Mouse (Mus musculus): ENCODE data around the gene Prr23a2. TPM values are rescaled to one million over a fixed set of nuclear protein-coding genes. Genes with fewer than 3 reads are reported as not detected.
"Not testable (repeated sequence)": the region's sequence is repeated elsewhere in the genome, so short reads cannot be mapped to it uniquely, and the experiment has no call there.

The Prr23a2 gene
- polyA plus RNA-seq (2016; fragmentation: Nextera tagmentation; extraction: Ambion mirVana) = not detected in 2 replicates

DNA sequence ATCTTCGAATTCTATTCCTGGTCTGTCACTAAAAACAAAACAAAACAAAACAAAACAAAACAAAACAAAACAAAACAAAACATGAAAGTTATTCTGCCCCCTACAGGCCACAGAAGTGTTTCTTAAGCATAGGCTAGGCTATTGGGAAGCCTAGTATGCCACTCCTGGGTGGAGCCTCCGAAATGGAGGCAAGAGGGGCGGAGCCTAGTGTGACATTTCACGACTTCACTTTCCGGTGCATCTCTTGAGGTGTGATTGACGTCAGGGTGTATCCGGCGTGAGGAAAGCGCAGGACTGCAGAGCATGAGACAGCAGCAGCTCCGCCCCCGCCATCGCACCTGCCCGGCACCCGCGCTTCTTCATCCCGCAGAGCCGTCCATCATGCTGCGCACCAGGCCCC is at the start of gene Prr23a2:
TSS of gene Prr23a2 (plus strand) at position 285 of the 400 bp plus-strand sequence.
- H3K27ac ChIP-seq = no peak within 1 kb of the TSS
- DNase-seq (ENCODE audit: extremely low spot score, low spot score) = no peak
- no peaks in the 10 kb centered on the region for H3K9me3 ChIP-seq
- WGBS = 80% methylated on average over 18 of the region's 18 CpGs
- no peak within 1 kb of the TSS for H3K4me3 ChIP-seq
- no peaks in the 10 kb centered on the region for H3K27me3 ChIP-seq (ENCODE audit: poor library complexity, severe bottlenecking)
- no peaks in the 10 kb centered on the region for H3K36me3 ChIP-seq (replicated peaks)
- no peaks in the 10 kb centered on the region for H3K4me1 ChIP-seq

DNA sequence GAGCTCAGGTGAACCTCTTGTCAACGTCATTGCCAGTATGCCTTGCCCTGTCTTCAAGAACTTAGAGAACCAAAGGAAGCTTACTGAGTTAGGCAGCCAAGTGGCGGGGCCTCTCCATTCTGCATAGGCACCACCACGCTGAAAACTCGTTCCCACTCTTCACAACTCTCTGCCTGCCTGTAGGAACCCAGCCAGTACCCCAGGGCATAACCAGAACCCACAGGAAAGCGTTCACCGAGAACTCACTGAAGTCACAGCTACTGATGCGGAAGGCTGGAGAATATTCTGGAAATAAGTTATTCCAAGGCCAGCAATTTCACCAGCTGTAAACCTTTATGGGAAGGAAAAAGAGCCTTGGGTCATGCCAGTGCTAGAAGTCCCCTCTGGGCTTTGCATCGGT is 48.7 kb upstream of the Prr23a2 start:
- DNase-seq (ENCODE audit: extremely low spot score, low spot score) = no peak
- Histone ChIP-seq H3K27ac (no peak overlapping the region), H3K4me3 (no peak overlapping the region), H3K9me3 (no peaks in the 10 kb centered on the region), H3K4me1 (peaks cover 8% of the 10 kb centered on the region), H3K36me3 (replicated peaks) (no peaks in the 10 kb centered on the region), H3K27me3 (ENCODE audit: poor library complexity, severe bottlenecking) (no peaks in the 10 kb centered on the region; the same call in 1 of the 2 replicates)
- 88% methylated on average over 8 of the region's 8 CpGs for WGBS

DNA sequence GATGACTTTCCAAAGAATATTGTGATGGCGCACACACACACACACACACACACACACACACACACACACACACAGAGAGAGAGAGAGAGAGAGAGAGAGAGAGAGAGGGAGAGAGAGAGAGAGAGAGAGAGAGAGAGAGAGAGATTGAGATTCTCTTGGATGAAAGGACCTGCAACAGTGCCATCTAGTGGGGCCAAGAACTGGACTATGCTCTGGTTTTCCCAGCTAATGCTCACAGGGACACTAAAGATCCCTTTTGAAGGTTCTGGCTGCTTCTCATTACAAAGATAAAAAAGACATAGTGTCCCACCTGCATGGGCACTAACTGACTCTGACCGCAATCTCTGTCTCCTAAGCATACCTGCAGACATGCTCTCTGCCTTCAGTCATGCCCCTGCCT is 46.8 kb upstream of the Prr23a2 start:
- not testable (repeated sequence) for H3K27ac ChIP-seq; H3K9me3 ChIP-seq; H3K36me3 ChIP-seq (replicated peaks); H3K4me1 ChIP-seq; DNase-seq (ENCODE audit: extremely low spot score, low spot score); H3K27me3 ChIP-seq (ENCODE audit: poor library complexity, severe bottlenecking); H3K4me3 ChIP-seq
- WGBS = 83% methylated on average over 2 of the region's 2 CpGs

DNA sequence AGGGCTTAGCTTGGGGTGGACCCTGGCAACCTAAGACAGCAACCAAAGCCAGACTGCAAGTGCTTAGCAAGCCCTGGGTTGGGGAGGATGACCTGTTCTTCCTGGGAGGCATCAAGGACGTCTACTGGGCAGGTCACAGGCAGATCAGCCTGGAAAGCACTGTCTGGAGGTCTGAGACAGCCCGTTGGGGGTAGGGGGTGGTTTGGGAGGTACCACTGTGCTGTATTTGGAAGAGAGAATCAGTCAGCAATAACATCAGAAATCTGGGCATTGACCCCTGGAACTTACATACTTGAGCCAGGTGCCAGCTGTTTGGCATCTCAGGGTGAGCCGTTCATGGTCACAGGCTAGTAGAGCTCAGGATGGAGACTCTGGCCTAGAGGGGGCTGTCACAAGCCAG is 40.2 kb upstream of the Prr23a2 start:
- H3K27me3 ChIP-seq (ENCODE audit: poor library complexity, severe bottlenecking) = no peaks in the 10 kb centered on the region
- no peak for DNase-seq (ENCODE audit: extremely low spot score, low spot score)
- H3K27ac ChIP-seq = no peak overlapping the region
- H3K36me3 ChIP-seq (replicated peaks) = no peaks in the 10 kb centered on the region
- H3K4me1 ChIP-seq = no peaks in the 10 kb centered on the region
- 81% methylated on average over 3 of the region's 3 CpGs for WGBS
- no peak overlapping the region for H3K4me3 ChIP-seq
- H3K9me3 ChIP-seq = no peaks in the 10 kb centered on the region

DNA sequence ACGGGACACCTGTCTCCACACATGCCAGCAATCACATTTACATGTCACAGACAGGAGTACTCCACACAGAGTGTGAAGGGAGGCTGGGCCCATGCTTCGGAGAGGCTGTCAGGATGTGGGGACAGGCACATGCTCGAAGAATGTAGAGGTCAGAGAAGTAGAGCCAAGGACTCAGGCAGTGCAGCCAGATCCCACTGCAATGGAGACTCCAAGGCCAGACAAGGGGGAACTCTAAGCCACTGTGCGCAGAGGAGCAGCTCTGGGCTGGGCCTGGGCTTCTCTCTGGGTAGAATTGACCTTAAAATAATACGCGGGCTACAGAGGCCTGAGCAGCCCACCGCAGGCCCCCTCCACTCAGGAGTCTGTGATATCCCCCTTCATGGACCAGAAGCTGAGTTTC is 38.7 kb upstream of the Prr23a2 start:
- H3K9me3 ChIP-seq = no peaks in the 10 kb centered on the region
- 86% methylated on average over 7 of the region's 7 CpGs for WGBS
- no peaks in the 10 kb centered on the region for H3K36me3 ChIP-seq (replicated peaks)
- DNase-seq (ENCODE audit: extremely low spot score, low spot score) = no peak
- no peaks in the 10 kb centered on the region for H3K4me1 ChIP-seq
- H3K27ac ChIP-seq = no peak overlapping the region
- no peaks in the 10 kb centered on the region for H3K27me3 ChIP-seq (ENCODE audit: poor library complexity, severe bottlenecking)
- H3K4me3 ChIP-seq = no peak overlapping the region

DNA sequence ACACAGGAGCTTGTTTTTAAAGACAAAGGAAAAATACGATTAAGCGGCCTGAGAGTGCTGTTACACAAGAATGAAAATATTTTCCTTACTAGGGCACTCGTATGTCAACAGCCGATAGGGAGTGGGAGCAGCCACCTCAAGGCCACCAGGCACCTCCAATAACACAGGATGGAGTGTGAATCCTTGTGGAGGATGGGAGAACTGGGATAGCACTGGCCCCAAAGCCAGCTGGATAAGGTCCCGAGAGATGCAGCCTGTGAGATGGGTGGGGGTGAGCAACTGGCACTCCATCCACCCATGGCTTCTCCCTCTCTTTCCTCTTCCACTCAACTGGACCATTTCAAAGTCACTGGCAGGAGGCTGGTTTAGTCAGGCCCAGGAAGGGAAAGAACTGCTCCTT is 37.3 kb upstream of the Prr23a2 start:
- Histone ChIP-seq H3K4me1 (no peaks in the 10 kb centered on the region), H3K9me3 (no peaks in the 10 kb centered on the region), H3K4me3 (no peak overlapping the region), H3K36me3 (replicated peaks) (no peaks in the 10 kb centered on the region), H3K27me3 (ENCODE audit: poor library complexity, severe bottlenecking) (no peaks in the 10 kb centered on the region), H3K27ac (no peak overlapping the region)
- 84% methylated on average over 5 of the region's 5 CpGs for WGBS
- DNase-seq (ENCODE audit: extremely low spot score, low spot score) = no peak

DNA sequence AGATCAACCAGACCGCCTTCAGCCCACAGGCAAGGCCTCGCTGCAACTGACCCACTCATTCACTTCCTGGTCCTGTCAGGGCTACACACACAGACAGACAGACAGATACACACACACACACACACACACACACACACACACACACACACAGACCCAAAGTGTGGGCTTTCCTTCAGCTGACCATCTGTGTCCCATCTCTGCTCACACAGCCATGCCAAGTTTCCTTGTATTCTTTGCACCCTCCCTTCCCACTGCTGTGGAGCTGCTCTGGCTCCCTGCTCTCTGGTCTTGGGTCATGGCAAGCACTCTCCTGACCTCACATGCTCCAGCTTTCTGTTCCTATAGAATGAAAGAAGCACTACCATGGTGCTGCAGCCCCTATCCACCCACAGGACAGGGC is 36.8 kb upstream of the Prr23a2 start:
- H3K27me3 ChIP-seq (ENCODE audit: poor library complexity, severe bottlenecking) = no peaks in the 10 kb centered on the region
- H3K9me3 ChIP-seq = no peaks in the 10 kb centered on the region
- H3K4me3 ChIP-seq = no peak overlapping the region
- H3K27ac ChIP-seq = no peak overlapping the region
- no peaks in the 10 kb centered on the region for H3K4me1 ChIP-seq
- 87% methylated on average over 2 of the region's 2 CpGs for WGBS
- H3K36me3 ChIP-seq (replicated peaks) = no peaks in the 10 kb centered on the region
- DNase-seq (ENCODE audit: extremely low spot score, low spot score) = no peak

DNA sequence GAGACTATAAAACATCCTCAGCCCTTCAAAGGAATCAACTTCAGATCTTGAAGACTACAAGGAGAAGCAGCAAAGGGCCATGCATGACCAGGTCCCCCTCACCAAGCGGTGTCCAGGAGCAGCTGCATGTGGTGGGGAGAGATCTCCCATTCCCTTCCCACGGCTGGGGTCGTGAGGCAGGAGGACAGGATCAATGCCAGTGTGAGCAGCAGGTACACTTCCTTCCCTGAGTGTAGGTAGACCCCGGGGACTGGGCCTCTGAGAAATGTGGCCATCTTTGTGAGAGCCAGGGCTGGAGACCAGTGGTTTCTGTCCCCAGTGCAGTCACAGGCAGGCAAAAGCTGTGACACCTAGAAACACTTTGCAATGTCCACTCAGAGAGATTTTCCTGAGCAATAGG is 35.8 kb upstream of the Prr23a2 start:
- H3K36me3 ChIP-seq (replicated peaks) = no peaks in the 10 kb centered on the region
- H3K27me3 ChIP-seq (ENCODE audit: poor library complexity, severe bottlenecking) = no peaks in the 10 kb centered on the region
- no peaks in the 10 kb centered on the region for H3K9me3 ChIP-seq
- WGBS = 96% methylated on average over 4 of the region's 4 CpGs
- no peaks in the 10 kb centered on the region for H3K4me1 ChIP-seq
- no peak overlapping the region for H3K27ac ChIP-seq
- H3K4me3 ChIP-seq = no peak overlapping the region
- no peak for DNase-seq (ENCODE audit: extremely low spot score, low spot score)

DNA sequence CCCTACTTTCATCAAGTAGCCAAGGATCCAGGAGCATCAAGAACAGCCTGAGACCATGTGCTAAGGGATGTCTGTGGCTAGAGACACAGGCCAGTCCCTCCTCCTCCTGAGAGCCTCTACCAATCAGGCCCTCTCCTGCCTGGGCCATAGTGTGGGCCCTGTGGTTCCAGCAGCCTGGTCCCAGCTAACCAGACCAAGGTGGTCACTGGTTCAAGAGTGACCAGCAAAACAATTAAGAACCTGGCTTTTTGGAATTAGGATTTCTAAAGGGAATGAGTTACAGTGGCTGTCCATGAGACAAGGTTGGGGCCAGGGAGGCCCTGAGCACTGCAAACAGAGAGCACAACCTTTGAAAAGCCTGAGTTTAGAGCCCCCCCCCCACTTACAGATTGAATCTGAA is 35.2 kb upstream of the Prr23a2 start:
- Histone ChIP-seq H3K27ac (no peak overlapping the region), H3K9me3 (no peaks in the 10 kb centered on the region), H3K4me3 (no peak overlapping the region), H3K4me1 (no peaks in the 10 kb centered on the region), H3K36me3 (replicated peaks) (no peaks in the 10 kb centered on the region), H3K27me3 (ENCODE audit: poor library complexity, severe bottlenecking) (no peaks in the 10 kb centered on the region)
- DNase-seq (ENCODE audit: extremely low spot score, low spot score) = no peak

DNA sequence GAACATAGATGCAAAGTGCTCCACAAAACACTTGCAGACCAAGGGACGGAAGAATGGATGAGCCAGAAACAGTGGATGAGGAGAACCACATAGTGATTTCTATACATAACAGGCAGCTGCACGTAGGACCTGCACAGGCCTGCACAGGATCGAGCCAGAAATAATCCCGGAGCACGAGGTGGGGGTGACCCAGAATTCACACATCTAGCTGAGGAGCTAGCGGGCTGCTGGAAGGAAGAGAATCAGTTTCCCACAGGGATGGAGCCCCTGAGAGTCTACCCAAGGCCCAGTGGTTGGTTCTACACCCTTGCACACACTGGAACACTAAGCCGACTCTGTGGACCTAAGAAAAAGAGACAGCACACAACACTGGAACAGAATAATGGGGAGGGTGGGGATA is 32.5 kb upstream of the Prr23a2 start:
- no peak overlapping the region for H3K27ac ChIP-seq
- 90% methylated on average over 7 of the region's 7 CpGs for WGBS

DNA sequence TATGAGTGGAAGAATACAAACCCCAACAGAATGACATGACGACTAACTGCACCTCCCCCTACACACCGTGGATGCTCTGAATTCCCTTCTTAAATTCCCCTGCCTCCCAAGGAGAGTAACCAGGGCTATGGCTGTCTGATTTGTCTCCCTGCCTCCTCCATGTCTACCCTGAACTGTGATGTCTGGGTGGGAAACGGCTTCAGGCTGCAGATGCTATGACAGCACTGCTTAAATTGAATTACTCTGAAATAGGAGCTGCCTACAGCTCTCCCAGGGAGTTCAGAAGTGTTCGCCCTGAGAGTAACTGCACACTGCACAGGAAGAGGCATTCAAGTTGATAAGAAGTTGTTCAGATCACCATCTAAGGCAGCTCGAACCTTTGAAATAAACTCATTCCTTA is 26.8 kb upstream of the Prr23a2 start:
- Histone ChIP-seq H3K9me3 (no peaks in the 10 kb centered on the region), H3K36me3 (replicated peaks) (no peaks in the 10 kb centered on the region), H3K4me1 (peaks cover 10% of the 10 kb centered on the region; the same call in 1 of the 2 replicates), H3K27ac (no peak overlapping the region), H3K27me3 (ENCODE audit: poor library complexity, severe bottlenecking) (no peaks in the 10 kb centered on the region), H3K4me3 (no peak overlapping the region)
- WGBS = 65% methylated on average over 5 of the region's 5 CpGs
- DNase-seq (ENCODE audit: extremely low spot score, low spot score) = no peak

More for the DNA sequence above, 32.5 kb upstream of the Prr23a2 start:
- no peak for DNase-seq (ENCODE audit: extremely low spot score, low spot score)
- H3K4me1 ChIP-seq = no peaks in the 10 kb centered on the region
- H3K27me3 ChIP-seq (ENCODE audit: poor library complexity, severe bottlenecking) = no peaks in the 10 kb centered on the region
- no peaks in the 10 kb centered on the region for H3K36me3 ChIP-seq (replicated peaks)
- no peaks in the 10 kb centered on the region for H3K9me3 ChIP-seq
- no peak overlapping the region for H3K4me3 ChIP-seq

DNA sequence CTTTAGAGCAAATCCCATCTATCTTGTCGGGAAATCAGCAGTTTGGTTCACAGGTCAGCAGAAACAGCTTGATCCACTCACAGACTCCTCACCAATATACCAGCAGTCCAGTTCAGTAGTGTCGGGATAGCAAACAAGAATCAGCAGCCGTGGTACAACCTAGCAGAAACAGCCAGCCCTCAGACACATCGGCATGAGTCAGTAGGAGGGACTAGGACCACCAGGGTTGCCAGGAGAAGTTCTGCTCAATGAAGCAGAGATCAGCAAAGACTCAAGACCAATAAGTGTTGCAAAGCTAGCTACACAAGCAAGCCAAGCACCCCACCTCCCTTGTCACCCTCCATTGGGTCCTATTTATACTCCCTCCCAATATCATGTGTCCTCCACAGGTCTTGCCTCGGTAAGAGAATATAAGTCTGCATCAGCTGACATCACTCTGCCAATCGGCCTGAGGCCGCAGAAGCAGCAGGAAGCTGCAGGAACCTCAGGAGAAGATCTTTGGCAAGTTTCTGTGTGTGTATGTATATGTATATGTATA is 18.7 kb upstream of the Prr23a2 start:
- no peak overlapping the region for H3K4me3 ChIP-seq
- H3K36me3 ChIP-seq (replicated peaks) = no peaks in the 10 kb centered on the region
- peaks cover 6% of the 10 kb centered on the region; the same call in 1 of the 2 replicates for H3K9me3 ChIP-seq
- no peak overlapping the region for H3K27ac ChIP-seq
- DNase-seq (ENCODE audit: extremely low spot score, low spot score) = no peak
- 91% methylated on average over 7 of the region's 7 CpGs for WGBS
- peaks cover 7% of the 10 kb centered on the region; the same call in 1 of the 2 replicates for H3K27me3 ChIP-seq (ENCODE audit: poor library complexity, severe bottlenecking)
- peaks cover 4% of the 10 kb centered on the region; the same call in 1 of the 2 replicates for H3K4me1 ChIP-seq

DNA sequence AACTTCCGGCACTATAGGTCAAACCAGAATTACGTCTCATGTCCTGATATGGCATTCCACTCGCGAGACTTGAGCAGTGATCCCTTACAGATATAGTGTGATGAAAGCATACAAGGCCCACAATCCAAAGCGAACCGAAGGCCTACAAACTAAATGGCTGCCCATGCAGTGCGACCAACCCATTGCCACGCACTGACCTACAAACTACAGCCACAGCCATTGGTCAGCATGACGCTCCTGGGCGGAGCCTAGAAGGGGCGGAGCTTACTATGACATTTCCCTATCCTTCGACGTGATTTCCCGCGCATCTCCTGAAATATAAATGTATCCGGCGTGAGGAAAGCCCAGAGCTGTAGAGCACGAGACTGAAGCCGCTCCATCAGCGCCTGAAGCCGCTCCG is 14.2 kb upstream of the Prr23a2 start, which contains the start of gene Prr23a1:
TSS of gene Prr23a1 (plus strand) at position 387 of the 400 bp plus-strand sequence.
- H3K36me3 ChIP-seq (replicated peaks) = no peaks in the 10 kb centered on the region
- peak within 1 kb of the TSS; percentile 29 for H3K4me3 ChIP-seq
- 60% methylated on average over 22 of the region's 22 CpGs for WGBS

DNA sequence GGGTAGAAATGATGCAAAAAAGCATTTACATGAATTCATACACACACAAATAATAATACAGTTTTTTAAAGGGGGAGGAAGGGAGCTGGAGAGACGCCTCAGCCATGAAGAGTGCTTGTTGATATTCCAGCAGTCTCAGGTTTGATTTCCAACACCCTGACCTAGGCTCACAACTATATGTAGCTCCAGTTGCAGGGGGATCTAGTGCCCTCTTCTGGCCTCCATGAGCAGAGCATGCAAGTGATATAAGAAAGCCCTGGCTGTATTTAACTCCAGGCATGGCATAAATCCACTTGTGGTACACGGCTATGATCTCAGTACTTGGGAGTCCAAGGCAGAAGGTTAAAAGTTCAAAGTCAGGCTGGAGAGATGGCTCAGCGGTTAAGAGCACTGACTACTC is 7.2 kb downstream of the Prr23a2 start:
- no peak overlapping the region for H3K27ac ChIP-seq
- no peak for DNase-seq (ENCODE audit: extremely low spot score, low spot score)
- 70% methylated on average over 3 of the region's 3 CpGs for WGBS

More for the DNA sequence above, 14.2 kb upstream of the Prr23a2 start, which contains the start of gene Prr23a1:
- Histone ChIP-seq H3K27ac (no peak within 1 kb of the TSS), H3K27me3 (ENCODE audit: poor library complexity, severe bottlenecking) (peaks cover 13% of the 10 kb centered on the region; the same call in 1 of the 2 replicates), H3K9me3 (peaks cover 6% of the 10 kb centered on the region; the same call in 1 of the 2 replicates), H3K4me1 (peaks cover 4% of the 10 kb centered on the region; the same call in 1 of the 2 replicates)
- no peak for DNase-seq (ENCODE audit: extremely low spot score, low spot score)

More for the DNA sequence above, 7.2 kb downstream of the Prr23a2 start:
- no peak overlapping the region for H3K4me3 ChIP-seq
- no peaks in the 10 kb centered on the region for H3K36me3 ChIP-seq (replicated peaks)
- H3K27me3 ChIP-seq (ENCODE audit: poor library complexity, severe bottlenecking) = peaks cover 15% of the 10 kb centered on the region; the same call in 1 of the 2 replicates
- no peaks in the 10 kb centered on the region for H3K4me1 ChIP-seq
- H3K9me3 ChIP-seq = peaks cover 13% of the 10 kb centered on the region

Measured in forebrain, embryonic 10.5 days (tissue).